Mouse (Mus musculus) lung, embryonic 14.5 days (tissue): ENCODE measurements at regions not wholly inside any gene's neighbourhood (a gene's known extent, or its start where the extent isn't known, plus 50 kb on each side); places are given as distances from the start of the nearest gene placed in this dataset.

Experiments
- ATAC-seq: fragments of 200-750 bp; cut with Nextera tagmentation; 2 replicates; pipeline ENCODE4 v1.8.0; 2017; ENCODE audit warnings: mild to moderate bottlenecking, moderate TSS enrichment, moderate library complexity; ENCODE audit not compliant: insufficient read depth
- DNase-seq: peaks from one replicate; pipeline ENCODE4 v3.0.0-alpha.2; 2015
- H3K27ac ChIP-seq: fragments of 300-500 bp; sonication (generic); 2 replicates; pipeline ENCODE4 v1.5.1; 2014; ENCODE audit warnings: low read depth, mild to moderate bottlenecking, moderate library complexity
- H3K27me3 ChIP-seq: fragments of 300-500 bp; sonication (generic); 2 replicates; pipeline ENCODE4 v1.6.1; 2014; ENCODE audit warnings: low read length, control low read depth; ENCODE audit not compliant: insufficient read depth
- H3K36me3 ChIP-seq: fragments of 300-500 bp; sonication (generic); 2 replicates; pipeline ENCODE4 v1.6.1; 2014; ENCODE audit warnings: control low read depth; ENCODE audit not compliant: insufficient read depth
- H3K4me1 ChIP-seq: fragments of 300-500 bp; sonication (generic); 2 replicates; pipeline ENCODE4 v1.6.1; 2014; ENCODE audit warnings: antibody characterized with exemption, control low read depth; ENCODE audit not compliant: insufficient read depth
- H3K4me2 ChIP-seq: fragments of 300-500 bp; sonication (generic); 2 replicates; pipeline ENCODE4 v1.6.1; 2014; ENCODE audit warnings: mild to moderate bottlenecking
- H3K4me3 ChIP-seq: fragments of 300-500 bp; sonication (generic); 2 replicates; pipeline ENCODE4 v1.5.1; 2014; ENCODE audit warnings: low read depth, low read length
- H3K9ac ChIP-seq: fragments of 300-500 bp; sonication (generic); 2 replicates; pipeline ENCODE4 v1.6.1; 2014
- H3K9me3 ChIP-seq: fragments of 300-500 bp; sonication (generic); 2 replicates; pipeline ENCODE4 v1.6.1; 2016; ENCODE audit warnings: low read depth, low read length, control low read depth
- CTCF ChIP-seq: IDR thresholded peaks from 2 replicates; pipeline ENCODE4 v1.5.1; 2016; ENCODE audit warnings: antibody characterized with exemption, low read depth
- WGBS: fragments of 180-500 bp; shearing (Covaris S2); extraction: QIAGEN DNeasy Blood & Tissue Kit; methylation state at CpG from one replicate; pipeline ENCODE4 v1.1.7; 2014; 5-methylcytosine and 5-hydroxymethylcytosine counted together

- H3K9me3 ChIP-seq = no peaks in the 10 kb centered on the region
- H3K9ac ChIP-seq = no peak overlapping the region
- DNase-seq = no peak
- 48% methylated on average over 1 of the region's 1 CpGs for WGBS
- H3K4me2 ChIP-seq = no peak overlapping the region
- H3K27ac ChIP-seq = no peak overlapping the region
- no peaks in the 10 kb centered on the region for H3K4me1 ChIP-seq
- ATAC-seq = no peak
- no peak overlapping the region for H3K4me3 ChIP-seq
- H3K36me3 ChIP-seq = no peaks in the 10 kb centered on the region
- H3K27me3 ChIP-seq = no peaks in the 10 kb centered on the region
- TF ChIP-seq CTCF = no peak
Observed at GRCm38 (mm10) chr6:109370286-109370685, 541.8 kb downstream of the Edem1 start.

- Histone ChIP-seq H3K4me1 (no peaks in the 10 kb centered on the region), H3K27ac (no peak overlapping the region), H3K9me3 (no peaks in the 10 kb centered on the region), H3K27me3 (no peaks in the 10 kb centered on the region), H3K4me2 (no peak overlapping the region), H3K36me3 (no peaks in the 10 kb centered on the region), H3K4me3 (no peak overlapping the region), H3K9ac (no peak overlapping the region)
- 62% methylated on average over 3 of the region's 3 CpGs for WGBS
- no peak for ATAC-seq
- no peak for DNase-seq
- TF ChIP-seq CTCF = no peak
Observed at GRCm38 (mm10) chr6:109371931-109372330, 543.5 kb downstream of the Edem1 start.

- WGBS = 62% methylated on average over 3 of the region's 3 CpGs
- no peaks in the 10 kb centered on the region for H3K4me1 ChIP-seq
- no peaks in the 10 kb centered on the region for H3K27me3 ChIP-seq
- no peak overlapping the region for H3K9ac ChIP-seq
- no peak for ATAC-seq
- no peaks in the 10 kb centered on the region for H3K9me3 ChIP-seq
- no peak for DNase-seq
- no peak overlapping the region for H3K4me2 ChIP-seq
- H3K4me3 ChIP-seq = no peak overlapping the region
- no peak for TF ChIP-seq CTCF
- H3K36me3 ChIP-seq = no peaks in the 10 kb centered on the region
- H3K27ac ChIP-seq = no peak overlapping the region
Observed at GRCm38 (mm10) chr6:109387212-109387611, 558.8 kb downstream of the Edem1 start.

- no peaks in the 10 kb centered on the region for H3K27me3 ChIP-seq
- ATAC-seq (no peak), DNase-seq (no peak)
- no peak overlapping the region for H3K4me2 ChIP-seq
- H3K4me3 ChIP-seq = no peak overlapping the region
- H3K4me1 ChIP-seq = no peaks in the 10 kb centered on the region
- H3K9ac ChIP-seq = no peak overlapping the region
- no peaks in the 10 kb centered on the region for H3K9me3 ChIP-seq
- H3K36me3 ChIP-seq = no peaks in the 10 kb centered on the region
- WGBS = 55% methylated on average over 1 of the region's 1 CpGs
- TF ChIP-seq CTCF = no peak
- no peak overlapping the region for H3K27ac ChIP-seq
Observed at GRCm38 (mm10) chr6:109389781-109390180, 561.3 kb downstream of the Edem1 start.

- Histone ChIP-seq H3K4me3 (no peak overlapping the region), H3K9me3 (no peaks in the 10 kb centered on the region), H3K27me3 (no peaks in the 10 kb centered on the region), H3K9ac (no peak overlapping the region), H3K36me3 (no peaks in the 10 kb centered on the region), H3K4me2 (no peak overlapping the region), H3K27ac (no peak overlapping the region), H3K4me1 (no peaks in the 10 kb centered on the region)
- peak; percentile 44 for TF ChIP-seq CTCF
- ATAC-seq (no peak), DNase-seq (peak; percentile 15)
- WGBS = 65% methylated on average over 3 of the region's 3 CpGs
Observed at GRCm38 (mm10) chr6:109398690-109399089, 570.2 kb downstream of the Edem1 start.

- Histone ChIP-seq H3K4me3 (no peak overlapping the region), H3K4me1 (no peaks in the 10 kb centered on the region), H3K27ac (no peak overlapping the region), H3K4me2 (no peak overlapping the region), H3K9ac (no peak overlapping the region), H3K9me3 (no peaks in the 10 kb centered on the region), H3K36me3 (no peaks in the 10 kb centered on the region), H3K27me3 (no peaks in the 10 kb centered on the region)
- DNase-seq (no peak), ATAC-seq (no peak)
- 80% methylated on average over 5 of the region's 5 CpGs for WGBS
- TF ChIP-seq CTCF = no peak
Observed at GRCm38 (mm10) chr6:109419505-109420239, 591.2 kb downstream of the Edem1 start.

GRCm38 (mm10) chr6:109433596-109433995 is 605.2 kb downstream of the Edem1 start:
- Histone ChIP-seq H3K4me2 (no peak overlapping the region), H3K36me3 (no peaks in the 10 kb centered on the region), H3K4me3 (no peak overlapping the region), H3K9me3 (no peaks in the 10 kb centered on the region), H3K27me3 (no peaks in the 10 kb centered on the region), H3K27ac (no peak overlapping the region), H3K4me1 (no peaks in the 10 kb centered on the region), H3K9ac (no peak overlapping the region)
- DNase-seq (no peak), ATAC-seq (no peak)
- no peak for TF ChIP-seq CTCF
- 71% methylated on average over 2 of the region's 2 CpGs for WGBS
